Mouse (Mus musculus): ENCODE measurements around the gene Gm6408. TPM values are rescaled to one million over a fixed set of nuclear protein-coding genes. Genes with fewer than 3 reads are reported as not detected.
"Not testable (repeated sequence)": the region's sequence is repeated elsewhere in the genome, so short reads cannot be mapped to it uniquely, and the experiment has no call there.

Gm6408 gene
- not detected in 2 replicates for polyA plus RNA-seq (2014; fragmentation: Nextera tagmentation; extraction: Ambion mirVana)

DNA sequence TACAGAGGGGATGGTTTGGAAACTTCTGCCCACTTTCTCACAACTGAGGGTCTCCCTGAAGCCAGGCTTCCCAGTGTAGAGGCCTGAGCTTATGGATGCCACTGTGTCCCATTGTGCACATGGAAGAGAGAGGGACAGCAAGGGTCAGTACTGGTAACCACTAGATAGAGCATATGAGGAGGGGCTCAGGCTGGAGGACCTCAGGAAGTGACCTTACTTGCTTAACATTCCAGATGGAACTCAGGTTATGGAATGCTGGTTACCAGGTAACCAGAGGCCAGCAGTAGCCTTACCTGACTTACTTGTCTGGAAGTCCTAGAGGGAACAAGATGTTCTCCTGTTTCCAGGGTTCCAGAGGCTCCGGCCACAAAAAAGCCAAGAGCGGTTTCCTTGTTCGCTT, at the start of gene Gm6408:
Gm6408 (plus strand) TSS at position 301 of the 400 bp plus-strand sequence.
- H3K4me1 ChIP-seq (ENCODE audit: control insufficient read depth, insufficient read depth, low read length); H3K4me3 ChIP-seq (ENCODE audit: low read depth, low read length); H3K27ac ChIP-seq (ENCODE audit: low read length); H3K9ac ChIP-seq (replicated peaks; ENCODE audit: low read depth, low read length); H3K27me3 ChIP-seq (ENCODE audit: control insufficient read depth, insufficient read depth, low read length); H3K9me3 ChIP-seq (ENCODE audit: control insufficient read depth, low read depth, low read length); H3K36me3 ChIP-seq (ENCODE audit: control insufficient read depth, insufficient read depth, low read length); H3K4me2 ChIP-seq (replicated peaks; ENCODE audit: low read depth, low read length); ATAC-seq (ENCODE audit: insufficient number of reproducible peaks, insufficient read depth, low FRiP score, low read depth): not testable (repeated sequence)
- 100% methylated on average over 1 of the region's 3 CpGs for WGBS

- WGBS, result 80% methylated on average over 6 of the region's 6 CpGs
- Histone ChIP-seq H3K36me3 (ENCODE audit: control insufficient read depth, insufficient read depth, low read length) (no peaks in the 10 kb centered on the region), H3K9me3 (ENCODE audit: control insufficient read depth, low read depth, low read length) (no peaks in the 10 kb centered on the region), H3K27ac (ENCODE audit: low read length) (no peak overlapping the region), H3K9ac (replicated peaks; ENCODE audit: low read depth, low read length) (no peak overlapping the region), H3K4me1 (ENCODE audit: control insufficient read depth, insufficient read depth, low read length) (no peaks in the 10 kb centered on the region), H3K27me3 (ENCODE audit: control insufficient read depth, insufficient read depth, low read length) (no peaks in the 10 kb centered on the region), H3K4me2 (replicated peaks; ENCODE audit: low read depth, low read length) (no peak overlapping the region), H3K4me3 (ENCODE audit: low read depth, low read length) (no peak overlapping the region)
- no peak for ATAC-seq (ENCODE audit: insufficient number of reproducible peaks, insufficient read depth, low FRiP score, low read depth)
Measured at GRCm38 (mm10) chr5:146432476-146432875, 49.3 kb upstream of the Gm6408 start.

- 94% methylated on average over 16 of the region's 16 CpGs for WGBS
- Histone ChIP-seq H3K9me3 (ENCODE audit: control insufficient read depth, low read depth, low read length) (no peaks in the 10 kb centered on the region), H3K27me3 (ENCODE audit: control insufficient read depth, insufficient read depth, low read length) (no peaks in the 10 kb centered on the region), H3K4me2 (replicated peaks; ENCODE audit: low read depth, low read length) (no peak overlapping the region), H3K36me3 (ENCODE audit: control insufficient read depth, insufficient read depth, low read length) (no peaks in the 10 kb centered on the region), H3K27ac (ENCODE audit: low read length) (no peak overlapping the region), H3K9ac (replicated peaks; ENCODE audit: low read depth, low read length) (no peak overlapping the region), H3K4me3 (ENCODE audit: low read depth, low read length) (no peak overlapping the region), H3K4me1 (ENCODE audit: control insufficient read depth, insufficient read depth, low read length) (no peaks in the 10 kb centered on the region)
- ATAC-seq (ENCODE audit: insufficient number of reproducible peaks, insufficient read depth, low FRiP score, low read depth), result no peak
Measured at GRCm38 (mm10) chr5:146435316-146435715, 46.4 kb upstream of the Gm6408 start.

DNA sequence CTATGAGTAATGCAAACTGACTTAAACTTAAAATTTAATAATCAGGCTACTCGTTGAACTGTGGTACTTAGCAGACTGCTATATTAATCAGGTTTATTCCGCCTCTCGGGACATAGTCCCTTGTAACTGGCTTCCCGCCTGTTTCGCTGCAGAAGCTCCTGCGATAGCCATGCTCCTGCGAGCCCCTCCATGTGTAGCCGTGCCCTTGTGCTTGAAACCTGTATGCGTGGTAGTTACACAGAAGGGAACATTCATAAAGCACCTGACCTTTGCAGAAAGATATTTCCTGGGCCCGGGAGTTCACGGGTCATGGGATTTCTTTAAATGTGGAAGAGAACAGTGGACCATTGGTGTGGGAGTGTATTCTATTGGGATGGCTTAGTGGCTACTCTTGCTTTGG, 45.0 kb upstream of the Gm6408 start:
- Histone ChIP-seq H3K4me3 (ENCODE audit: low read depth, low read length) (no peak overlapping the region), H3K4me2 (replicated peaks; ENCODE audit: low read depth, low read length) (no peak overlapping the region), H3K27ac (ENCODE audit: low read length) (no peak overlapping the region), H3K4me1 (ENCODE audit: control insufficient read depth, insufficient read depth, low read length) (no peaks in the 10 kb centered on the region), H3K36me3 (ENCODE audit: control insufficient read depth, insufficient read depth, low read length) (no peaks in the 10 kb centered on the region), H3K9ac (replicated peaks; ENCODE audit: low read depth, low read length) (no peak overlapping the region), H3K9me3 (ENCODE audit: control insufficient read depth, low read depth, low read length) (no peaks in the 10 kb centered on the region), H3K27me3 (ENCODE audit: control insufficient read depth, insufficient read depth, low read length) (no peaks in the 10 kb centered on the region)
- no peak for ATAC-seq (ENCODE audit: insufficient number of reproducible peaks, insufficient read depth, low FRiP score, low read depth)
- WGBS, result 94% methylated on average over 11 of the region's 11 CpGs

DNA sequence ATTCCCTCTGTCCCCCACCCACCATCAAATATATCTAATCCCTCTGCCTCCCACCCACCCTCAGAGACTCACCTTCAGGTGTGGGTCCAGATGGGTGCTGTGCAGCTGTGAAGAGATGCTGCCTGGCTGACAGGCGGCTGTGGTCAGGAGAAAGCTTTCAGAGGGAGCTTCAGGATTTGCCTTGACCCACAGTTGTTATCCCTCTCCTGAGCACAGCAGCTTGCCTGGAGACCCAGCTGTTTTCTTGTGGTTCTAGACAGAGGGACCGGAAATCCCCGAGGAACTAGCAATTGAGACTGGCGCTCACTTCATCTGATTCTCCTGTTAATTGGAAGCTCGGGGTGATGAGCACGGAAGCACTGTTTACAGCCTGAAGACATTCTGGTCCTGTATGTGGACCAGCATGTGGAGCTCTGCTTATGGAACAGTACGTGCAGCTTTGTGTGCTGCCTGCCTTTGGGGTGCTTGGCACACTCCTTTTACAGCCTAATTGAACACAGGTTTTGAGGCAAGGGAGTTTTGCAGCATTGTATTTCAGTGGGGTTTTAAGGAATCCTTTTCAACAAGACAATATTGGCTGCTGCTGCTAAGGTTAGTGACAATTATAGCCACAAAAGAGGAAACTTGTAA, 42.5 kb upstream of the Gm6408 start:
- no peaks in the 10 kb centered on the region for H3K36me3 ChIP-seq (ENCODE audit: control insufficient read depth, insufficient read depth, low read length)
- no peak overlapping the region for H3K4me3 ChIP-seq (ENCODE audit: low read depth, low read length)
- WGBS, result 92% methylated on average over 7 of the region's 7 CpGs
- no peaks in the 10 kb centered on the region for H3K9me3 ChIP-seq (ENCODE audit: control insufficient read depth, low read depth, low read length)
- no peaks in the 10 kb centered on the region for H3K4me1 ChIP-seq (ENCODE audit: control insufficient read depth, insufficient read depth, low read length)
- H3K9ac ChIP-seq (replicated peaks; ENCODE audit: low read depth, low read length), result no peak overlapping the region
- no peak overlapping the region for H3K27ac ChIP-seq (ENCODE audit: low read length)
- no peaks in the 10 kb centered on the region for H3K27me3 ChIP-seq (ENCODE audit: control insufficient read depth, insufficient read depth, low read length)
- ATAC-seq (ENCODE audit: insufficient number of reproducible peaks, insufficient read depth, low FRiP score, low read depth), result no peak
- no peak overlapping the region for H3K4me2 ChIP-seq (replicated peaks; ENCODE audit: low read depth, low read length)

GRCm38 (mm10) chr5:146440273-146440672, 41.5 kb upstream of the Gm6408 start:
- Histone ChIP-seq H3K9me3 (ENCODE audit: control insufficient read depth, low read depth, low read length) (no peaks in the 10 kb centered on the region), H3K4me1 (ENCODE audit: control insufficient read depth, insufficient read depth, low read length) (no peaks in the 10 kb centered on the region), H3K36me3 (ENCODE audit: control insufficient read depth, insufficient read depth, low read length) (no peaks in the 10 kb centered on the region), H3K9ac (replicated peaks; ENCODE audit: low read depth, low read length) (no peak overlapping the region), H3K27me3 (ENCODE audit: control insufficient read depth, insufficient read depth, low read length) (no peaks in the 10 kb centered on the region), H3K4me3 (ENCODE audit: low read depth, low read length) (no peak overlapping the region), H3K27ac (ENCODE audit: low read length) (no peak overlapping the region), H3K4me2 (replicated peaks; ENCODE audit: low read depth, low read length) (no peak overlapping the region)
- 90% methylated on average over 5 of the region's 5 CpGs for WGBS
- no peak for ATAC-seq (ENCODE audit: insufficient number of reproducible peaks, insufficient read depth, low FRiP score, low read depth)

- no peaks in the 10 kb centered on the region for H3K36me3 ChIP-seq (ENCODE audit: control insufficient read depth, insufficient read depth, low read length)
- no peak for ATAC-seq (ENCODE audit: insufficient number of reproducible peaks, insufficient read depth, low FRiP score, low read depth)
- H3K4me3 ChIP-seq (ENCODE audit: low read depth, low read length), result no peak overlapping the region
- H3K27me3 ChIP-seq (ENCODE audit: control insufficient read depth, insufficient read depth, low read length), result no peaks in the 10 kb centered on the region
- H3K4me1 ChIP-seq (ENCODE audit: control insufficient read depth, insufficient read depth, low read length), result no peaks in the 10 kb centered on the region
- no peak overlapping the region for H3K27ac ChIP-seq (ENCODE audit: low read length)
- WGBS, result 62% methylated on average over 2 of the region's 2 CpGs
- H3K4me2 ChIP-seq (replicated peaks; ENCODE audit: low read depth, low read length), result no peak overlapping the region
- H3K9ac ChIP-seq (replicated peaks; ENCODE audit: low read depth, low read length), result no peak overlapping the region
- no peaks in the 10 kb centered on the region for H3K9me3 ChIP-seq (ENCODE audit: control insufficient read depth, low read depth, low read length)
Measured at GRCm38 (mm10) chr5:146442767-146443166, 39.0 kb upstream of the Gm6408 start.

- Histone ChIP-seq H3K27ac (ENCODE audit: low read length) (no peak overlapping the region), H3K9me3 (ENCODE audit: control insufficient read depth, low read depth, low read length) (no peaks in the 10 kb centered on the region), H3K4me3 (ENCODE audit: low read depth, low read length) (no peak overlapping the region), H3K4me2 (replicated peaks; ENCODE audit: low read depth, low read length) (no peak overlapping the region), H3K9ac (replicated peaks; ENCODE audit: low read depth, low read length) (no peak overlapping the region), H3K4me1 (ENCODE audit: control insufficient read depth, insufficient read depth, low read length) (no peaks in the 10 kb centered on the region), H3K27me3 (ENCODE audit: control insufficient read depth, insufficient read depth, low read length) (no peaks in the 10 kb centered on the region), H3K36me3 (ENCODE audit: control insufficient read depth, insufficient read depth, low read length) (no peaks in the 10 kb centered on the region)
- WGBS, result 82% methylated on average over 2 of the region's 2 CpGs
- ATAC-seq (ENCODE audit: insufficient number of reproducible peaks, insufficient read depth, low FRiP score, low read depth), result no peak
Measured at GRCm38 (mm10) chr5:146446633-146447032, 35.1 kb upstream of the Gm6408 start.

DNA sequence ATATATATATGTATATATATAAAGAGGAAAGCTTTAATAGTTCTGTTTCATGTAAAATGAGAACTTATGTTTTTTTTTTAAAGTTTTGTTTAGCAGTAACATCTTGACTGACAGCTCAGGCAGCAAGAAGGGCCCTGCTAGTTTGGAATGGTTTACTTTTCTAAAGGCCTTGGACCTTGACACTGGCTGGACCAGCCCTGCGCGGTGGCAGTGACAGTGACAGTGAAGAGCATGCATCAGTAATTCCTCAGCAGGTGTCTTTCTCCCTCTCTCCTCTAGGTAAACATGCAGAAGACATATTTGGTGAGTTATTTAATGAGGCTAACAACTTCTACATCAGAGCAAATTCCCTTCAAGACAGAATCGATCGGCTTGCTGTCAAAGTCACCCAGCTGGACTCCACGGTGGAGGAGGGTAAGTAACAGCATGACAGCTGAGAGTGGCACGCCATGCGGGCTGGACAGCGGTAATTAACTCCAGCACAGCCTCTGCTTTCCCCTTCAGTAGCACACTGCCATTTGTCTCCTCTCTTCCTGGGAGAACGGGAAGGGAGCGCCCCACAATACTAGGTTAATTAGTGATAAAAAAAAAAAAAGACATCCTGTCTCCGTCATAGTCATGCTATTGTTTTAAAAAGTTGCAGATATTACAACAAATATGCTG, 30.0 kb upstream of the Gm6408 start:
- H3K4me2 ChIP-seq (replicated peaks; ENCODE audit: low read depth, low read length), result no peak overlapping the region
- no peak overlapping the region for H3K27ac ChIP-seq (ENCODE audit: low read length)
- H3K9me3 ChIP-seq (ENCODE audit: control insufficient read depth, low read depth, low read length), result no peaks in the 10 kb centered on the region
- WGBS, result 74% methylated on average over 11 of the region's 11 CpGs
- no peak overlapping the region for H3K9ac ChIP-seq (replicated peaks; ENCODE audit: low read depth, low read length)
- no peak for ATAC-seq (ENCODE audit: insufficient number of reproducible peaks, insufficient read depth, low FRiP score, low read depth)
- H3K4me3 ChIP-seq (ENCODE audit: low read depth, low read length), result no peak overlapping the region
- H3K36me3 ChIP-seq (ENCODE audit: control insufficient read depth, insufficient read depth, low read length), result no peaks in the 10 kb centered on the region
- H3K27me3 ChIP-seq (ENCODE audit: control insufficient read depth, insufficient read depth, low read length), result no peaks in the 10 kb centered on the region
- H3K4me1 ChIP-seq (ENCODE audit: control insufficient read depth, insufficient read depth, low read length), result no peaks in the 10 kb centered on the region

All from stomach, embryonic 14.5 days (tissue).